Mouse (Mus musculus) limb, embryonic 13.5 days (tissue): Measurements from ENCODE around the gene B430306N03Rik. TPM values are rescaled to one million over a fixed set of nuclear protein-coding genes. Genes with fewer than 3 reads are reported as not detected.
"Not testable (repeated sequence)": the region's sequence is repeated elsewhere in the genome, so short reads cannot be mapped to it uniquely, and the experiment has no call there.

Source experiments
- ATAC-seq: fragments of 200-750 bp; cut with Nextera tagmentation; 2 replicates; pipeline ENCODE4 v1.8.0; 2017; ENCODE audit warnings: low read depth, moderate number of reproducible peaks, moderate TSS enrichment; ENCODE audit not compliant: low FRiP score
- H3K27ac ChIP-seq: fragments of 300-500 bp; sonication (generic); 2 replicates; pipeline ENCODE4 v1.5.1; 2015; ENCODE audit warnings: inconsistent platforms, mild to moderate bottlenecking, moderate library complexity
- H3K27me3 ChIP-seq: fragments of 300-500 bp; sonication (generic); 2 replicates; pipeline ENCODE4 v1.6.1; 2015; ENCODE audit warnings: mild to moderate bottlenecking, inconsistent platforms
- H3K36me3 ChIP-seq: fragments of 300-500 bp; sonication (generic); 2 replicates; pipeline ENCODE4 v1.6.1; 2015; ENCODE audit warnings: inconsistent platforms, mild to moderate bottlenecking, moderate library complexity
- H3K4me1 ChIP-seq: fragments of 300-500 bp; sonication (generic); 2 replicates; pipeline ENCODE4 v1.6.1; 2015; ENCODE audit warnings: inconsistent platforms
- H3K4me2 ChIP-seq: fragments of 300-500 bp; sonication (generic); replicated peaks from 2 replicates; pipeline ENCODE4 v1.6.1; 2015; ENCODE audit warnings: inconsistent platforms, mild to moderate bottlenecking, moderate library complexity
- H3K4me3 ChIP-seq: fragments of 300-500 bp; sonication (generic); 2 replicates; pipeline ENCODE4 v1.5.1; 2015; ENCODE audit warnings: moderate library complexity, mild to moderate bottlenecking, inconsistent platforms
- H3K9ac ChIP-seq: fragments of 300-500 bp; sonication (generic); 2 replicates; pipeline ENCODE4 v1.6.1; 2015; ENCODE audit warnings: mild to moderate bottlenecking, inconsistent platforms
- H3K9me3 ChIP-seq: fragments of 300-500 bp; sonication (generic); 2 replicates; pipeline ENCODE4 v1.6.1; 2016; ENCODE audit warnings: inconsistent platforms
- WGBS: fragments of 180-500 bp; shearing (Covaris S2); methylation state at CpG from one replicate; pipeline ENCODE4 v1.1.7; 2015; 5-methylcytosine and 5-hydroxymethylcytosine counted together
- polyA plus RNA-seq: library from polyadenylated mRNA; unstranded; fragments of >200 nt; fragmentation: Nextera tagmentation; extraction: Ambion mirVana; gene quantifications from 2 replicates; pipeline ENCODE4 v1.2.1, GENCODE M21; 2015

The B430306N03Rik gene
- polyA plus RNA-seq: 0.10 and 0.11 TPM in 2 replicates

- not testable (repeated sequence) for H3K4me3 ChIP-seq, H3K4me2 ChIP-seq, ATAC-seq, H3K27me3 ChIP-seq, H3K27ac ChIP-seq, H3K36me3 ChIP-seq, H3K9ac ChIP-seq, H3K4me1 ChIP-seq, H3K9me3 ChIP-seq
- WGBS: 86% methylated on average over 3 of the region's 3 CpGs
Measured at GRCm38 (mm10) chr17:48315905-48316579, at the start of gene B430306N03Rik. TSS of gene B430306N03Rik (plus strand) at chr17:48316141.

DNA sequence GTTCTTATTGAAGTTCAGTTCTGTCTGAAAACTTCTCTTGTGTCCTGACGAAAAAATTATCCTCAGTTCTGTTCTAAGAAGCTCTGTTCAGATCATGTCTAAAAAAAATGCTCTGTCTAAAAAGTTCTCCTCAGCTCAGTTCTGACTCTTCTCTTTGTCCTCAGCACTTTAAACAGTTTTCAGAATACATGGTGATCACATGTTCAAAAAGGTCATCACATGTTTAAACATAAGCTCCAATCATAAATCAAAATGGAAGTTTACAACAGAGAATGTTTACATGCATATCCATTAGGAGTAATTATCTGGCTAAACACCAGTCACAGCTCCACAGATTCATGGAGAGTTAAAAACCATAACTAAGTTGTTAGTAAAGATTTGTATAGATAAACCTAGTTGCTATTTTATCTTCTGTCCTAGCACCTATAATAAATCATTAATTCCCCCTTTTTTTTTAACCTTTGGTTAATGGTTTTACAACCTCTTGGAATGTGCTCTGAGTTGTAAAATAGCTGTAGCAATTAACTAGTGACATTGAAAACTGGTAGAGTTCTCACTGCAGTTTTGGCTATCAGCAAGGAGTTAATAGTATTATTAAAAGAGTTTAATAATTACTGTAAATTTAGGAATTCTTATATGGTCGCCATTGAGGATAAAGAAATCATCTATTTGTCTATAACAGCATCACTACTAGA is 49.2 kb upstream of the B430306N03Rik start:
- Histone ChIP-seq H3K4me1 (peaks cover 11% of the 10 kb centered on the region; the same call in 1 of the 2 replicates), H3K36me3 (no peaks in the 10 kb centered on the region), H3K27me3 (no peaks in the 10 kb centered on the region), H3K4me3 (no peak overlapping the region), H3K4me2 (no peak overlapping the region), H3K9ac (no peak overlapping the region), H3K9me3 (no peaks in the 10 kb centered on the region), H3K27ac (no peak overlapping the region)
- 29% methylated on average over 2 of the region's 2 CpGs for WGBS
- no peak for ATAC-seq

- H3K9ac ChIP-seq: no peak overlapping the region
- 70% methylated on average over 1 of the region's 1 CpGs for WGBS
- no peaks in the 10 kb centered on the region for H3K27me3 ChIP-seq
- H3K36me3 ChIP-seq: no peaks in the 10 kb centered on the region
- no peak overlapping the region for H3K4me2 ChIP-seq
- H3K27ac ChIP-seq: no peak overlapping the region
- ATAC-seq: no peak
- H3K4me1 ChIP-seq: peaks cover 11% of the 10 kb centered on the region; the same call in 1 of the 2 replicates
- H3K9me3 ChIP-seq: no peaks in the 10 kb centered on the region
- no peak overlapping the region for H3K4me3 ChIP-seq
Measured at GRCm38 (mm10) chr17:48267591-48267990, 48.4 kb upstream of the B430306N03Rik start.

- H3K4me2 ChIP-seq: no peak overlapping the region
- H3K4me3 ChIP-seq: no peak overlapping the region
- H3K9ac ChIP-seq: no peak overlapping the region
- H3K27me3 ChIP-seq: no peaks in the 10 kb centered on the region
- H3K9me3 ChIP-seq: no peaks in the 10 kb centered on the region
- H3K4me1 ChIP-seq: peaks cover 11% of the 10 kb centered on the region; the same call in 1 of the 2 replicates
- ATAC-seq: no peak
- H3K27ac ChIP-seq: no peak overlapping the region
- H3K36me3 ChIP-seq: no peaks in the 10 kb centered on the region
Measured at GRCm38 (mm10) chr17:48268276-48268675, 47.7 kb upstream of the B430306N03Rik start.

DNA sequence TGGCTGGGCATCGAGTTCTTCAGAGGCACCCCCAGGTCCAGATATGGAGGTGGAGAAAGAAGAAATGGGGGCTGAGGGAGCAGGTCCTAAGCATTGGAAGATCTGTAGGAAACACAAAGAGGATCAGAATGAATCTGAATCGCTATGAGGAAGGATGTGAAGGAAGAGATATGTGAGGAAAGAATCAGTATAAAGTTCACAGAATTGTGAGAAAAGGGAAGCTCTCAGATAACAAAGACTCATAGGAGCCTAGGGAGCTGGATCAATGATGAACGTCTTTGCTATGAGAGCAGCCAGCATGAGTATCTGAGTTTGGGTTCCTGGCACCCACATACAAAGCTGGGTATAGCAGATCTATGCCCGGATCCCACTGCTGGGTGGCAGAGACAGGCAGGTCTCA is 46.1 kb upstream of the B430306N03Rik start:
- no peak overlapping the region for H3K9ac ChIP-seq
- H3K27me3 ChIP-seq: no peaks in the 10 kb centered on the region
- peaks cover 11% of the 10 kb centered on the region; the same call in 1 of the 2 replicates for H3K4me1 ChIP-seq
- ATAC-seq: no peak
- H3K4me2 ChIP-seq: no peak overlapping the region
- H3K36me3 ChIP-seq: no peaks in the 10 kb centered on the region
- 79% methylated on average over 4 of the region's 4 CpGs for WGBS
- H3K27ac ChIP-seq: no peak overlapping the region
- H3K4me3 ChIP-seq: no peak overlapping the region
- H3K9me3 ChIP-seq: no peaks in the 10 kb centered on the region

- 72% methylated on average over 5 of the region's 5 CpGs for WGBS
- H3K9ac ChIP-seq: no peak overlapping the region
- no peak for ATAC-seq
- no peak overlapping the region for H3K27ac ChIP-seq
- no peaks in the 10 kb centered on the region for H3K4me1 ChIP-seq
- no peak overlapping the region for H3K4me2 ChIP-seq
- no peaks in the 10 kb centered on the region for H3K36me3 ChIP-seq
- H3K4me3 ChIP-seq: no peak overlapping the region
- no peaks in the 10 kb centered on the region for H3K27me3 ChIP-seq
- H3K9me3 ChIP-seq: no peaks in the 10 kb centered on the region
Measured at GRCm38 (mm10) chr17:48272158-48272557, 43.8 kb upstream of the B430306N03Rik start.

GRCm38 (mm10) chr17:48272598-48272997 is 43.3 kb upstream of the B430306N03Rik start:
- ATAC-seq: no peak
- Histone ChIP-seq H3K4me2 (no peak overlapping the region), H3K9me3 (no peaks in the 10 kb centered on the region), H3K4me1 (no peaks in the 10 kb centered on the region), H3K27ac (no peak overlapping the region), H3K4me3 (no peak overlapping the region), H3K36me3 (no peaks in the 10 kb centered on the region), H3K27me3 (no peaks in the 10 kb centered on the region), H3K9ac (no peak overlapping the region)
- WGBS: 87% methylated on average over 4 of the region's 4 CpGs

- Histone ChIP-seq H3K9ac (no peak overlapping the region), H3K27me3 (no peaks in the 10 kb centered on the region), H3K27ac (no peak overlapping the region), H3K4me1 (no peaks in the 10 kb centered on the region), H3K4me3 (no peak overlapping the region), H3K36me3 (no peaks in the 10 kb centered on the region), H3K9me3 (no peaks in the 10 kb centered on the region), H3K4me2 (no peak overlapping the region)
- no peak for ATAC-seq
- WGBS: 82% methylated on average over 4 of the region's 4 CpGs
Measured at GRCm38 (mm10) chr17:48274098-48274497, 41.8 kb upstream of the B430306N03Rik start.

DNA sequence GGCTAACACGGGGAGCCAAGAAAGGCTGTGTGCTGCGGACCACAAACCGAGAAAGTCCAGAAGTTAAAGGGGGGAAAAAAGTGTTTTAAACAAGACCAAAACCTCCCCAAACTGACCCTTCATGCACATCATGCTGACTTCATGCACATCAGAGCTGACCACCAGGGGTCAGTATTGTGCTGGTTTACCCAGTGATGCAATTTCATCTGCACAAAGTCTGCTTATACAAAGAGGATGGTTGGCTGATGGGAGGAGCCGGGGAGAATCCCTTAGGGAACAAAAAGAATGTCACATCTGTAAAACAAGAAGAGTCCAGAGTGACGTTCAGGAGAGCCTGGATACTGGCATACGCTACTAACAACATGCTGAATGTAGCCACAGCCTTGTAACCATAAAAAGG is 41.1 kb upstream of the B430306N03Rik start:
- ATAC-seq: 0 out of 2 replicates have a peak, but pooled peaks have one; percentile 11
- Histone ChIP-seq H3K36me3 (no peaks in the 10 kb centered on the region), H3K9me3 (no peaks in the 10 kb centered on the region), H3K27ac (no peak overlapping the region), H3K27me3 (no peaks in the 10 kb centered on the region), H3K4me2 (no peak overlapping the region), H3K4me1 (no peaks in the 10 kb centered on the region), H3K4me3 (no peak overlapping the region), H3K9ac (no peak overlapping the region)
- WGBS: 30% methylated on average over 6 of the region's 6 CpGs

DNA sequence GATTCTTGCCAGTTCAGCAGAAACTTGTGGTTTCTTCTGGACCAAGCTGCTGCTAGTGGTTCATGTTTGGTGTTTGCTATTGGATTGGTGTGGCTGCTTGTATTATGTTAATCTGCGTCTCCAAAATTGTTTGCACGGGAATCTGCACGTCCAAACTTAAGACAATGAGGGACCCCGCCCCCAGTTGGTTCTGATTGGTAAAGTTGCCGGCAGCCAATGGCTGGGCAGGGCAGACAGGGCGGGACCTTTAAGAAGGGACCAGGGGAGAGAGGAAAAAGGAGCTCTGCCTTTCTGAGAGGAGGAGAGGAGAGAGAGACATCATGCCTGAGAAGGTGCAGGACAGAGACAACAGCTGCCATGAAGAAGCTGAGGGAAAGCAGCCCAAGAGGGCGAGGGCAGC is 40.2 kb upstream of the B430306N03Rik start:
- Histone ChIP-seq H3K36me3 (no peaks in the 10 kb centered on the region), H3K4me2 (no peak overlapping the region), H3K9ac (no peak overlapping the region), H3K9me3 (no peaks in the 10 kb centered on the region), H3K27ac (no peak overlapping the region), H3K27me3 (no peaks in the 10 kb centered on the region), H3K4me1 (peaks cover under 1% of the 10 kb centered on the region; the same call in 1 of the 2 replicates), H3K4me3 (no peak overlapping the region)
- no peak for ATAC-seq
- WGBS: 52% methylated on average over 7 of the region's 7 CpGs

GRCm38 (mm10) chr17:48278381-48278780 is 37.6 kb upstream of the B430306N03Rik start:
- H3K36me3 ChIP-seq: no peaks in the 10 kb centered on the region
- no peak overlapping the region for H3K4me2 ChIP-seq

GRCm38 (mm10) chr17:48279002-48279401 is 36.9 kb upstream of the B430306N03Rik start:
- Histone ChIP-seq H3K9ac (no peak overlapping the region), H3K27me3 (no peaks in the 10 kb centered on the region), H3K4me2 (no peak overlapping the region), H3K36me3 (no peaks in the 10 kb centered on the region), H3K9me3 (no peaks in the 10 kb centered on the region), H3K4me3 (no peak overlapping the region), H3K27ac (no peak overlapping the region), H3K4me1 (peaks cover 12% of the 10 kb centered on the region)
- WGBS: 81% methylated on average over 4 of the region's 4 CpGs
- ATAC-seq: no peak

More at GRCm38 (mm10) chr17:48278381-48278780, 37.6 kb upstream of the B430306N03Rik start:
- Histone ChIP-seq H3K9me3 (no peaks in the 10 kb centered on the region), H3K27me3 (no peaks in the 10 kb centered on the region), H3K4me1 (peaks cover 12% of the 10 kb centered on the region), H3K9ac (no peak overlapping the region), H3K27ac (no peak overlapping the region), H3K4me3 (no peak overlapping the region)
- ATAC-seq: no peak
